Mouse (Mus musculus): ENCODE results near the gene Spag6.

Spag6 gene

DNA sequence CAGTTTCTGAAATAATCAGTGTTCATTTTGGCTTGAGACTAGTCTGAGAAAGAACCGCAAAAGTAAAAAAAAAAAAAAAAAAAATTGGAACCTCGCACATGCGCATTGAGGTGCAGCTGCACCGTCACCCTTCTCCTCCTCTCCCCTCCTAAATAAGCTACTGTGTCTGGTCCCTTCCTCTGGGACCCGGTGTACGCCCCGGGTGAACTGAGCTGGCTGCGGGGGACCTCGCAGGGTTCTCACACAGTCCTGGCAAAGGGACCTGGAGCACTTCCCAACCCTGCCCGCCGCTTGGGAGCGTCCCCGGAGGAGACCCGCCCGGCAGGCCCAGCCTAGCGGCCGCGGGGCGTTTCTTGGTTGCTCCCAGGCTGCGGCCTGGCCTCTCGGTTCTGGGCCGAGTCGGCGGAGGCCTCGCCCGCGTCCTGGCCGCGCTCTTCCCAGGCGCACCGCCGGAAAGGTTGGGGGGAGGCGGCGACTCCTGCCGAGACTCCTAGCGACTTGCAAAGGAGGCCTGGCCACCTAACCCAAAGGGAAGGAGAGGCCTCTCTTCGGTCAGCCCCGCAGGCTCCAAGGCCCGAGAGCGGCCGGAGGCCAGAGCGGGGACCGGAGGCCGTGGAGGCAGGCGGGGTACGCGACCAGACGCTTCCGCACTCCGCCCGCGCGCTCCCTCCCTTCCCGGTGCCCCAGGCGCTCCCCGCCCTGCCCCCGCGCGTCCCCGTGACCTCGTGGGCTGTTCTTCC, at the start of gene Spag6:
TSS of gene Spag6 (plus strand) at position 162 of the 740 bp plus-strand sequence.
- DNase-seq (ENCODE audit: low spot score) = no peak

DNA sequence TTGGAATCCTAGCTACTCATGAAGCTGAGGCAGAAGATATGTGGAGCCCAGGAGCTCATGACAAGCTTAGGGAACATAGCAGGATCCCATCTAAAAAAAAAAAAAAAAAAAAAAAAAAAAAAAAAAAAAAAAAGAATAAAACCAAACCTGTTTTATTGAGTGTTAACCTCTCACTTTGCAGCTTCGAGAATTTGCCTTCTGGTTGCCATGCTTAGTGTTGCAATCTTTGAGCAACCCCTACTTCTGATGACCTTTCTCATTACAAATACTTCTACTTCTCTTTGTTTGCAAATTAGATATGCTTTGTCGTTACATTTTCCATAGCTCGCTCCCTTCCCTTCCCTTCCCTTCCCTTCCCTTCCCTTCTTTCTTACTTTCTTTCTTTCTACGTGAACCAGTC, 45.3 kb upstream of the Spag6 start:
- DNase-seq (ENCODE audit: low spot score) = no peak

DNA sequence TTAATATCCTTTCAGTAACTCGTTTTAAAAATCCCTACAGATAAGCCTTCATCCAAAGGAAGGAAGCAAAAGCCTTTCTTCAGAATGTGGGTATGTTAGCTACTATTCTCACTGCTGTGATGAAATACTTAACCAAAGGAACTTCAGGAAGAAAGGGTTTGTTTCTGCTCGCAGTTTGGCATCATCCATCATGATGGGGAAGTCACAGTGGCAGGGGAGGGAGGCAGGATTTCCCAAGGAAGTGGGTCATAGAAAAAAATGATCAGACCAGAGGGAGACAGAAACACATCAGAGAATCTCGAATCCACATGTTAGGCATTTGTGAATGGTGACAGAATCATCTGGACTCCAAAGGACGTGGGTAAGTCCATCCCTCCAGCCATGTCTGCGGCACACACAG, 39.0 kb upstream of the Spag6 start:
- no peak for DNase-seq (ENCODE audit: low spot score)

DNA sequence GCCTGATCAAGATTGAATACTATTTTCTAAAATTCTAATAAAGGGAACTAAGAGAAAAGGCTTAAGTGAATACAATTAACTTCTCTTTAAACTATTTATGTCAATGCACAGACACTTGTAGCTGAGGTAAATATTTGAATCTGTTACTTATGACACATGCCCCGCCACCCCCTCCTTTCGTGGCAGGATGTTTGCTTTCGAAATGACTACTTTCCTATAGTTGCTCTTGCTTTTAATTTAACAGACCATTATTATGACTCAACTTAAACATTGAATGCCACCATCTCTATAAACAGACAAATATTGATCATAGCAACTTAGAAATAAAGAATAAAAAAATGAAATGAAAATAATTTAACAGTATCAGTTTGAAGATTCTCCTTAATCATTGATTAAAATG, 29.8 kb upstream of the Spag6 start:
- DNase-seq (ENCODE audit: low spot score) = no peak

DNA sequence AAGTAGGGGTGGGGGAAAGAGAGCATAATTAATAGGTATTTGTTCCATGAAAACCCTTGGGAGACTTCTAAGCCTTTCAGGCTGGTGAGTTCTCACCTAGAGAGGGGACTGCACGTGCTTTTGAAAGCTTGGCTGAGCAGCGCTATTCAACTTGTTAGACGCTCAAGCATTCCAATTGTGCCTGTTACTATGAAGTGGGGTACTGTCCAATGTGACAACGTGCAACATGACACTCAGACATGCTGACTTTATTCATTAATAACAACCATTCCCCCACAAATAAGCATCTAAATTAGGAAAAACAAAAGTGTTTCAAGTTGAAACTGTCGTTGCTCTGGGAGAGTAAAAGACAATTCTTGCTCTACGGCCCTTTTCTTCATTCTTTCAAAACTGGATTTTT, 22.8 kb upstream of the Spag6 start:
- no peak for DNase-seq (ENCODE audit: low spot score)

DNA sequence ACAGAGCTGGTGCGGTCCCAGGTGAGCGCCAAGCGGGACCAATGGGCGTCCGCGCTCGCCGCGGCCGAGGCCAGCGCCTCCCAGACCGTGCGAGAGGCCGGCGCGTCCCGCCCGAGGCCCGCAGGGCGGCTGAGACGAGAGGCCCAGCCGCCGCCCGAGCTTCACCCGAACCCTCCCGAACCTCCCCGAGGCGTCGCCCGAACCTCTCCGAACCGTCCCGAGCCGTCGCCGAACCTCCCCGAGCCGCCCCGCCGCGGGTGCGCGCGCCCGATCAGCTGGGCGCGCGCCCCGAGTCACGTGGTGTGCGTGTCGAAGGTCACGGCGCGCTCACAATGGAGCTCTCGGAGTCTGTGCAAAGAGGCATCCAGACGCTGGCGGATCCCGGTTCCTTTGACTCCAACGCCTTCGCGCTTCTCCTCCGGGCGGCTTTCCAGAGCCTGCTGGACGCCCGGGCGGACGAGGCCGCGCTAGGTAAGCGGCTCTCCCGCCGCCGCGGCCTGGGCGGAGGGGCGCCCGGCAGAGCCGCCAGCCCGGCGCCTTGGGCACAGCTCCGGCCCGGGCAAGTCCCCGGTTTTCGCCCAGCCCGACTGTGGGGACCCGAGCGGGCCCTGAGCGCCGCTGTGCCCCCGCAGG, 21.6 kb upstream of the Spag6 start, which contains the start of gene Commd3:
TSS of gene Commd3 (plus strand) at position 252 of the 633 bp plus-strand sequence.
- peak; percentile 87 for DNase-seq (ENCODE audit: low spot score)

DNA sequence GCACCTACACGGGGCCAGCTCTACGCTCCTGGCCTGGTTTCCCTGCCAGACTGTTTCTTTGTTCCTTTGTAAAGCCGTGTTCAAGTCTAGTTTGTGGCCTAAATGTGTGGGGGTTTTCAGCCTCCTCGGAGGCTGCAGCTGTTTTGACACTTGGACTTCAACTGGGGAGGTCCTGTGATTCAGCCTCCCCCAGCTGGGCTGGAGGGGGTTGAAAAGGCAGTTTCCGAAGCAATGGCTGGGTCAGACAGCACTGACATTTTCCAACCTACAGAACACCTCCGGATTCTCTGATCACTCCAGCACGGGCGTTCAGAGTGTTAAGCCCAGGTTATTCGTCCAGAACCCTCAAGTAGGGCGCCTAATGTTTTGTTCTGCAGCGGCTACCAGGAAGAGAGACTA, 21.1 kb upstream of the Spag6 start:
- DNase-seq (ENCODE audit: low spot score) = no peak

DNA sequence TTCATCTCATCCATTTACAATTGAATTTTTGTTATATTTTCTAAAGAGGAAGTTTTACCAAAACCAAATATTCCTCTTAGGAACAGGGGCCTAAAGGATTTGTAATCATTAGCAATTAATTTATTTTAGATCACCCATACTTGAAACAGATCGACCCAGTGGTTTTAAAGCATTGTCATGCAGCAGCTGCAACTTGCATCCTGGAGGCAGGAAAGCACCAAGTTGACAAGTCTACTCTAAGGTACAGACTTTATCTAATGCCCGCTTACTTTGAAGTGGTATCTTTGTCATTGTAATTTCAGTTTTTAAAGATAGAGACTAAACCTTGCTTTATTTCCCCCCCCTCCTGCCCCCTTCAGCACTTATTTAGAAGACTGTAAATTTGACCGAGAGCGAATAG, 20.1 kb upstream of the Spag6 start:
- DNase-seq (ENCODE audit: low spot score) = no peak

DNA sequence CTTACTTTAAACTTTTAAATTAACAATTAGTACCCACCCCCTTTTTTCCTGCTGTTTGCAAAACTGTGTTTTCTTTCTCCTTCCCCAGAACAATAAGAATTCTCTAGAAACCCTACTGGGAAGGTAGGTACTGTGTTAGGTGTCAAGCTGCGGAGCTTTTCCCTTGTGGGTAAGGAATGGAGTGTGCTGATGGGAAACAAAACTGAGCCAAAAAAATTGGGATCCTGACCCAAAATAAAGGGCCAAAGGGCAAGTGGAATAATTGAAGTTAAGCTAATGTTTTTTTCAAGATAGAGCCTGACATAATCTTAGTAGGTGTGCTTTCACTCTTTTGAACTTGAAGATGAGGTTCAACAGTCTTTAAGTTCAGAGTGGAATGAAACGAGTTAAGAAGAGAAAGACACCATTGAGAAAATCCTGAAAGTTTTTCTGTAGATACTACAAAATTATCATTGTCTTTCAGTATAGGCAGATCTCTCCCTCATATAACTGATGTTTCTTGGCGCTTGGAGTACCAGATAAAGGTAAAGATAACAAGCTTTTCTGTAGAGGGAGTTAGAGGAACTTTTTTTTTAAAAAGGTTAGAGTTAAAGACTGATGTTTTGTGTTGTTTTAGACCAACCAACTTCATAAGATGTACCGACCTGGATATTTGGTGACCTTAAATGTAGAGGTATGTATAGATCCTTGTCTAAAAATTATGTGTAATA, 19.5 kb upstream of the Spag6 start:
- no peak for DNase-seq (ENCODE audit: low spot score)

DNA sequence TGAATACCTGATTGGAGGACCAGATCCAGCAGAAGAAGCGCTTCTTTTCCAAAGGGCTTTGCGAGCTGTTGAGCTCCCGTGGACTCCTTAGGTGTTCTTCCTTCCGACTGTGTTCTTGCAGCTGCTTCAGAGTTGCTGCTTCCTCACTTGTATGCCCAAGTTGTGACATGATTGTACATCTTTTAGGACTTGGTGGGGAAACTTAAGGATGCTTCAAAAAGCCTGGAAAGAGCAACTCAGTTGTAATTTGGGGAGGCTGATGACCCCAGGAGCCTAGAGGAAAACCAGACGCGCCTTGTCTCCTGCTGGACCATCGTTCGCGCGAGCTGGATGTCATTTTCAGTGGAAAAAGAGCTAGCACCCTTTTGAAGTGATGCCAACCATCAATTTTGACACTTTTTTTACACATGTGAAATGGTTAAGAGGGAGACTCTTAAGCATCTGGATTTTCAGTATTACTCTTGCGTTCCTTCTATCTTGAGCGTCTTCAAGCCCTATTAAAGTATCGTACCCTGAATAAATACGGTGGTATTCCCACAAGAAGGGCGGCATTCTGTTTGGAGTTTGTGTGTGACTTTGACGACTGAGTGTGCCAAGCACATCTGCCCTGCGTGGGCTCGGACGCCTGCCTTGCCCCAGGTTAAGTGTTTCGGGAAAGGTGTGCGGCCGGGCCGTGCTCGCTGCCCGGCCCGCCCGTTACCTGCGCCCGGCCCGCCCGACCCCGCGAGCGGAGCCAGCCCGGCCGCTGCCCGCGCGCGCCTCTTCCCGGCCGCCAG, 18.0 kb upstream of the Spag6 start:
- DNase-seq (ENCODE audit: low spot score) = no peak

DNA sequence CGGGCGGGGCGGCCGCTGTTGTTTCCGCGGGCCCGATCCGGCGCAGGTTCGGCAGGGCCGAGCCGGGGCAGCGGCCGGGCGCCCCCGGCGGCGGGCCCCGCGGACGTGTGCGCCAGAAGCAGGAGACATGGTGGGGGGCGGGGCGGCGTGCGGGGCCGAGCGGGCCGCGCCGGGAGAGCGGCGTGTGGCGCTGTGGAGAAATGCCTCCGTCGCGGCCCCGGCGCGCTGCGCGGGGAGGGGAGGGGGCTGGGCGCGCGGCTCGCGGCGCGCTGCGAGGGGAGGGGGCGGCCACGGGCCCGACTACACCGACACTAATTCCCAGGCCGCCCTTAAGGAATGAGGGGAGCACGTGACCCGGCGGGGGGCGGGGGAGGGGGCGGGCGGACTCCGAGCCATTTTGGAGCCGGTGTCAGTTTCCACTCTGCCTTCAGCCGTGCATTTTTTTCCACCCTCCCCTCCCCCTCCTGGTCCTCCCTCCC, 17.3 kb upstream of the Spag6 start:
- no peak for DNase-seq (ENCODE audit: low spot score)

DNA sequence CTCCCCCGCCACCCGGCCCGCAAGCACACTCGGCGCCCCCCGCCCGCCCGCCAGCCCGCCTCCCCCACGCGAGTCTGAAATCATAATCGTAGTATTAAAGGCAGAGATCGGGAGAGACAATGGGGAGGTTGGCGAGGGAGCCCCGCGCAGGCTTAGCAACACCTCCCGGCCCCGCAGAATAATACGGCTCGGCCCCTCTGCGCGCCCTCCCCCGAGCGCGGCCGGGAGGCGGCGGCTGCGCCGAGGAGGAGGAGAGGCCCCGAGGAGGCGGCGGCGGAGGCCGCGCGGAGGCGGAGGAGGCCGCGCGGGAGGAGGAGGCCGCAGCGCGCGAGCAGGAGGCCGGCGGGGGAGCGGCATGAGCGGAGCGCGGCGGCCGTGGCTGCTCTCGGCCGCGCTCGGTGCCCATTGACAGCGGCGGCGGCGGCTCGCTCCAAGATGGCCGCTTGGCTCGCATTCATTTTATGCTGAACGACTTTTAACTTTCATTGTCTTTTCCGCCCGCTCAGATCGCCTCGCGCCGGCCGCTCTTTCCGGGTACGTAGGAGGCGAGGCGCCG, 16.8 kb upstream of the Spag6 start, which contains the start of gene Bmi1:
TSS of gene Bmi1 (plus strand) at position 83 of the 556 bp plus-strand sequence.
- no peak for DNase-seq (ENCODE audit: low spot score)

DNA sequence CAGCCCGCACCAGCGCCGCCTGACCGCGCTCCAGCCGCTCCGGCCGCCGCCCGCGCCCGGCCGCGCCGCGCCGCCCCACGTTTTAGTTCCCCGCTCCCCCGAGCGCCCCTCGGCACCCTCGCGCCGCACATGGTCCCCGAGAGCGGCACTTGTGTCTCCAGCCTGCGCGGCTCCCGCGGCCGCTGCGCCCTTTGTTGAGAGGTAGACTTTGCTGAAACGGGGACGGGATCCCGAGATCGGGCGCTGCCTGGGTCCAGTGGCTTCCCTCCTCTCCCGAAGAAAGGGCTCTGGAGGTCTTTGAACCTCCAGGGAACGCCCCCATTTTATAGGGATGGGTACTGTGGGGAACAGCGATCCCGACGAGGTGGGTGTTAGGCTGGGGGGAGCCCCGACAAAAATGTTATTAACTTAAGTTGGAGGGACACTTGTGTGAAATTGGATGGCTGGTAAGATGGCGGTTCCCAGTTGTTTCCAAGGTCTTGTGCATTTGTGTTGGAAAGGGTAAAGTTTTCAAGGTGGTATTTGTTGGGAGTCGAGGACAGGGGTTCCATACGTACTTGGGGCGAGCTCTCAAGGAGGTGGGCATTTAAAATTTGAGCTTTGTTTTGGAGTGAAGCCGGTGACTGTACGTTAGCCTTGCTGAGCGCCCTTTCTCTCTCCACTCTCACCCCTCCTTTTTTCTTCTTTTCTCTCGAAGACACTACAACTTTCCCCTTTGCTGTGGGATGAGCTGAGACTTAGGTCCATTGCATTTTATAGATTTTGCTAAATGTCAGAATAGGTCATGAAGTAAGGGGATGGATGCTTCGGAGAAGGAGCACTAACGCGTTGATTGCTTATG, 16.0 kb upstream of the Spag6 start:
- no peak for DNase-seq (ENCODE audit: low spot score)

DNA sequence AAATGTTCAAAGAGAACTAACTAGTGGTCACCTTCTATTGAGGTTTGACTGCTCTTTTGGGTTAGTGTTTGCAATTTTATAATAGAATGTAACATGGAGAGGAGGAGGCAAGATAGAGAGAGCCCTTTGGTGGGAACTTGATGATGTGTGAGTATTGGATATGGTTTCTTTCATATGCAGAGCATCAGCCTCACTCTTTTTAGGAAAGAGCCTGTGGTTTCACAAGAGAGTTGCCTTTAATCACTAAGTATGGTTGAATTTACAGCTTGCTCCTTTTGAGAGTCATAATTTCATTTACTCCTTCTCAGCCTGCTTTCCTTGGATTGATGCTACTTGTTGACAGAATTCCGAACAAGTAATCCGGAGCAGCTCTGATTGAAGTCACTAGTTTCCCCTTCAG, 14.1 kb upstream of the Spag6 start:
- DNase-seq (ENCODE audit: low spot score) = no peak

DNA sequence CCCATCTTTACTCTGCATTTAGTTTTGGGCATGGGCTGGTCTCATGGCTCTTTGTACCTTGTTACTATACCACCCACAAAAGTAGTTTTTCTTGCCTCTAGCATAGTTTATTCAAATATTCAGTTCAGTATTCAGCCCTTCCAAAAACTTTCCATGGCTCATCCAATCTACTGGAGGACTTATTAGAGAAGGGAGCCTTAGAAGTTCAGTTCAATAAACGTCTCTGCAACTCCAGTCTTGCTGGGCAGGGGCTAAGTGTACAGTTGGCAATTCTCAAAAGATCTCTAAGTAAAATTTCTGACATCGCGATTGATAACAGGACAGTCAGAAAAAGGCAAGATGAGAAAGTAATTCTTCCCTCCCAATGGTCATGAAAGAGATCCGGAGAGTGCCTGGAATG, 13.3 kb upstream of the Spag6 start:
- no peak for DNase-seq (ENCODE audit: low spot score)

DNA sequence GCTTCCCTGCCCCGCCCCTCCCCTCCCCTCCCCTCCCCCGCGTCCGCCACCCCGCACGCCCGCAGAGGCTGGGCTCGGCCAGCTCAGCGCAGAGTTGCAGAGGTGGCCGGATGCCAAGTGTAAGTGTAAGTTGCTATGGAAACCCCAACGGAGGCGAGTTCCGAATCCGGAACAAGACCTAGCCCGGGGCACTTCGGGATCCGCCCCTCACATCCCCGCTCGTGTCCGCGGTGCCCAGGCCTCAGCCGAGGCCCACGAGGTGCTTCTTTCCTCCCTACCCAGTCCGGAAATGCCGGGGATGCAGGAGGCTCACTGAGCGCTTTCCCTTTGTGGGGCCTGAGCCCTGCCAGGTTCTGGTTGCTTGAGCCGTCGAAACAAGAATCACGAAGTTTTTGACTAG, 12.9 kb upstream of the Spag6 start:
- no peak for DNase-seq (ENCODE audit: low spot score)

DNA sequence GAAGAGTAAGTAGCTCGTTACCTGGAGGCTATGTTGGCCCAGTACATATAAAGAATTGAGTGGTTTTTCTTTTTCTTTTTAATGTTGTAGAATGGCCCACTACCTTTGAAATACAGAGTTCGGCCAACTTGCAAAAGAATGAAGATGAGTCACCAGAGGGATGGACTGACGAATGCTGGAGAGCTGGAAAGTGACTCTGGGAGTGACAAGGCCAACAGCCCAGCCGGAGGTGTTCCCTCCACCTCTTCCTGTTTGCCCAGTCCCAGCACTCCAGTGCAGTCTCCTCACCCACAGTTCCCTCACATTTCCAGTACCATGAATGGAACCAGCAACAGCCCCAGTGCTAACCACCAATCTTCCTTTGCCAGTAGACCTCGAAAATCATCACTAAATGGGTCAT, 9.8 kb upstream of the Spag6 start:
- no peak for DNase-seq (ENCODE audit: low spot score)

DNA sequence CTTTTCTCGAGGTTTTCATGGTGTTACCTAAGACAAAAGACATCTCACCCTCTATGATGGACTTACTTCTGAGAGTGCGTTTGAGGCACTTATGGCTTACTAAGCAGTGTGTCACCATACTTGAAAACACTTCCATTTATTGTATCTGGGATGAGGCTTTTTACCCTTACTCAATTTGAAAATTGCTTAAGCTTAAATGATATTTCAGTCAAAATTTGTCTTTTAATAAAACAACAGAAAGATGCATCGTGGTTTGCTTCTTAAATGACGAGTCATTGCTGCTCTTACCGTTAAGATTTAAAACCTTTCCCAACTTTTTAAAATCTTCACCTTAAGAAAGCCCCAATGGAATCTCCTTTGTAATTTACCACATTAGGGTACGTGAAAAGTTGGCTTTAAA, 7.4 kb upstream of the Spag6 start:
- DNase-seq (ENCODE audit: low spot score) = no peak

DNA sequence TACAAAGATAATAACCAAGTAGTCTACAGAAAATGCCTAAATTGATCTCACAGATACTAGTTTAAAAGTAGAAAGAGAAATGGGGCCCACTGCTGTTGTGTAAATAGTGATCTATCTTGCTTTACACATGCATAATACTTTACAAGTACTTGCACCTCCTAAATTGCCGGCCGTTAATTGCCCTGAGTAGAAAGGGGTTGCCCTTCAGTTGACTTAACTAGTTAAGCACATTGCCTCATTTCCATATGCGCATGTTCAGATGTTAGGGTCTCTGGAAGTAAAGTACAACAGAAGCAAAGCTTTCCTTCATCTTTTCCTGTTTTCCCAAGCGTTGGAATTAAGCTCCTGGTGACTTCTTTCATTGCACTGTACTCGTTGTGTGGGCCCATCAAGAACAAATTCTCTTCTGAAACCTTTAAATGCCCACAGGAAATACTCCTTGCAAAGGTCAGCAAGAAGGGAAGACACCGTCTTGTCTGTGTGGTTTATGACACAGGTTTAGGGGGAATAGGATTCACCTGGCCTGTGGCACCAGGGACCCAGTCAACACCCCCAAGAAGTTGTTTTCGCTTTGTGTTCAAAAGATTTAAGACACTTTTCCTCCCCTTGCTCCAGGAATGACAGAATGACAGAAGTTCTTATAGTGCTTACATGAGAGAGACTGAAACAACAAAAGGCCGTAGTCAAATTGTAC, 6.9 kb upstream of the Spag6 start:
- DNase-seq (ENCODE audit: low spot score) = no peak

DNA sequence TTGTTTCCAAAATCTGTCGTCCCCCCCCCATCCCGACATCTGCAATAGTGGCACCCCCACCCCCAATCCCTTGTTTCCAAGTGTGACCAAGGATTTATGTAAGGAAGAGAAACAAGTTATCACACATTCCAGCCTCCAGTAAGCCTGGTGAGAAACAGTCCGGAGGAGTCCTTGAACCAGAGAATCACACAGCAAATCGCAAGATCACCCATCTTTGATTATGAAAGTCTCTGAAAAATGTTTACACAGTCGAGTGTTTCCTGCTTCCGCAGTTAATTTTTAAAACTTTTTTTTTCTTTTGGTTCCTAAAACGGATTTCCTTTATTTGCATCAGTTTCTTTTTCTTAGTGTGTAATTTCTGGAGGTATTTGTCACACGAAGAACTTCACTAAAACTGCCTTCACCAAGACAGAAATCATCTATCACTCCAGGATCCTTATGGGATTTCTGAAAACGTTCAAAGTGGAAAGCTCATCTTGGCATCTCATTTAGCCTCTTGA, 6.1 kb upstream of the Spag6 start:
- no peak for DNase-seq (ENCODE audit: low spot score)
